Mouse (Mus musculus) heart, embryonic 15.5 days (tissue): ENCODE results near the gene Hes7. TPM values are rescaled to one million over a fixed set of nuclear protein-coding genes. Genes with fewer than 3 reads are reported as not detected.

Experiments
- ATAC-seq: fragments of 200-750 bp; cut with Nextera tagmentation; replicated peaks from 2 replicates; pipeline ENCODE4 v1.8.0; 2017; ENCODE audit warnings: low read depth, moderate TSS enrichment; ENCODE audit not compliant: insufficient number of reproducible peaks, insufficient read depth, low FRiP score
- H3K27ac ChIP-seq: fragments of 300-500 bp; sonication (generic); 2 replicates; pipeline ENCODE4 v1.5.1; 2015; ENCODE audit warnings: mild to moderate bottlenecking, inconsistent platforms
- H3K27me3 ChIP-seq: fragments of 300-500 bp; sonication (generic); 2 replicates; pipeline ENCODE4 v1.6.1; 2015; ENCODE audit warnings: inconsistent platforms
- H3K36me3 ChIP-seq: fragments of 300-500 bp; sonication (generic); 2 replicates; pipeline ENCODE4 v1.6.1; 2015; ENCODE audit warnings: mild to moderate bottlenecking, inconsistent platforms
- H3K4me1 ChIP-seq: fragments of 300-500 bp; sonication (generic); replicated peaks from 2 replicates; pipeline ENCODE4 v1.6.1; 2015; ENCODE audit warnings: inconsistent platforms
- H3K4me2 ChIP-seq: fragments of 300-500 bp; sonication (generic); 2 replicates; pipeline ENCODE4 v1.6.1; 2015; ENCODE audit warnings: inconsistent platforms, mild to moderate bottlenecking, moderate library complexity
- H3K4me3 ChIP-seq: fragments of 300-500 bp; sonication (generic); 2 replicates; pipeline ENCODE4 v1.5.1; 2015; ENCODE audit warnings: mild to moderate bottlenecking, inconsistent platforms
- H3K9ac ChIP-seq: fragments of 300-500 bp; sonication (generic); 2 replicates; pipeline ENCODE4 v1.6.1; 2015; ENCODE audit warnings: mild to moderate bottlenecking, inconsistent platforms
- H3K9me3 ChIP-seq: fragments of 300-500 bp; sonication (generic); replicated peaks from 2 replicates; pipeline ENCODE4 v1.6.1; 2016; ENCODE audit warnings: inconsistent platforms
- WGBS: fragments of 180-500 bp; shearing (Covaris S2); methylation state at CpG from one replicate; pipeline ENCODE4 v1.1.7; 2015; ENCODE audit warnings: mixed read lengths; 5-methylcytosine and 5-hydroxymethylcytosine counted together
- polyA plus RNA-seq: library from polyadenylated mRNA; unstranded; fragments of >200 nt; fragmentation: Nextera tagmentation; extraction: Ambion mirVana; gene quantifications from 2 replicates; pipeline ENCODE4 v1.2.1, GENCODE M21; 2015

Gene Hes7
- polyA plus RNA-seq, 1 experiment from 2014 or later: 0.57 TPM

- 3% methylated on average over 21 of the region's 21 CpGs for WGBS
- Histone ChIP-seq H3K4me1 (peaks cover 30% of the 10 kb centered on the region), H3K4me3 (peak overlapping the region; percentile 58), H3K27ac (peak overlapping the region; percentile 74), H3K36me3 (peaks cover 34% of the 10 kb centered on the region), H3K27me3 (no peaks in the 10 kb centered on the region), H3K9me3 (no peaks in the 10 kb centered on the region), H3K4me2 (peak overlapping the region; percentile 68), H3K9ac (peak overlapping the region; percentile 52)
- ATAC-seq: peak; percentile 16; the same call in 1 of the 2 replicates
Measured at GRCm38 (mm10) chr11:69111051-69111810, 9.0 kb upstream of the Hes7 start.

- 47% methylated on average over 4 of the region's 4 CpGs for WGBS
- Histone ChIP-seq H3K9me3 (no peaks in the 10 kb centered on the region), H3K27me3 (no peaks in the 10 kb centered on the region), H3K36me3 (peaks cover 28% of the 10 kb centered on the region), H3K27ac (peak overlapping the region; percentile 74), H3K4me1 (peaks cover 30% of the 10 kb centered on the region), H3K4me2 (peak overlapping the region; percentile 68; the same call in 1 of the 2 replicates), H3K9ac (no peak overlapping the region), H3K4me3 (peak overlapping the region; percentile 58; the same call in 1 of the 2 replicates)
- ATAC-seq: no peak
Measured at GRCm38 (mm10) chr11:69111865-69112264, 8.3 kb upstream of the Hes7 start.

- ATAC-seq: no peak
- H3K4me2 ChIP-seq: no peak overlapping the region
- no peaks in the 10 kb centered on the region for H3K9me3 ChIP-seq
- H3K4me1 ChIP-seq: peaks cover 39% of the 10 kb centered on the region
- peaks cover 6% of the 10 kb centered on the region for H3K36me3 ChIP-seq
- H3K4me3 ChIP-seq: no peak overlapping the region
- H3K27me3 ChIP-seq: no peaks in the 10 kb centered on the region
- no peak overlapping the region for H3K9ac ChIP-seq
- 59% methylated on average over 3 of the region's 3 CpGs for WGBS
- H3K27ac ChIP-seq: no peak overlapping the region
Measured at GRCm38 (mm10) chr11:69114018-69114417, 6.2 kb upstream of the Hes7 start.

- Histone ChIP-seq H3K9ac (no peak overlapping the region), H3K4me3 (no peak overlapping the region), H3K4me1 (peaks cover 39% of the 10 kb centered on the region), H3K9me3 (no peaks in the 10 kb centered on the region), H3K4me2 (no peak overlapping the region), H3K27me3 (no peaks in the 10 kb centered on the region), H3K27ac (no peak overlapping the region), H3K36me3 (peaks cover under 1% of the 10 kb centered on the region; the same call in 1 of the 2 replicates)
- WGBS: 86% methylated on average over 3 of the region's 3 CpGs
- no peak for ATAC-seq
Measured at GRCm38 (mm10) chr11:69114621-69115020, 5.6 kb upstream of the Hes7 start.

GRCm38 (mm10) chr11:69116843-69117242 is 3.4 kb upstream of the Hes7 start:
- no peak overlapping the region for H3K27ac ChIP-seq
- peaks cover 42% of the 10 kb centered on the region for H3K4me1 ChIP-seq
- H3K9me3 ChIP-seq: no peaks in the 10 kb centered on the region
- 55% methylated on average over 5 of the region's 5 CpGs for WGBS
- peak overlapping the region; percentile 87 for H3K4me2 ChIP-seq
- no peaks in the 10 kb centered on the region for H3K27me3 ChIP-seq
- no peaks in the 10 kb centered on the region for H3K36me3 ChIP-seq
- no peak for ATAC-seq
- no peak overlapping the region for H3K9ac ChIP-seq
- H3K4me3 ChIP-seq: peak overlapping the region; percentile 66

GRCm38 (mm10) chr11:69117737-69118695 is 2.2 kb upstream of the Hes7 start:
- H3K36me3 ChIP-seq: no peaks in the 10 kb centered on the region
- peak overlapping the region; percentile 91 for H3K27ac ChIP-seq
- no peaks in the 10 kb centered on the region for H3K9me3 ChIP-seq
- H3K4me3 ChIP-seq: peak overlapping the region; percentile 66
- peak overlapping the region; percentile 76 for H3K9ac ChIP-seq
- peaks cover 36% of the 10 kb centered on the region for H3K4me1 ChIP-seq
- peak overlapping the region; percentile 87 for H3K4me2 ChIP-seq
- WGBS: under 1% methylated on average over 45 of the region's 45 CpGs
- no peaks in the 10 kb centered on the region for H3K27me3 ChIP-seq
- ATAC-seq: no peak

GRCm38 (mm10) chr11:69118765-69119164 is 1.4 kb upstream of the Hes7 start:
- no peak overlapping the region for H3K9ac ChIP-seq
- no peak for ATAC-seq
- no peaks in the 10 kb centered on the region for H3K9me3 ChIP-seq
- H3K4me2 ChIP-seq: peak overlapping the region; percentile 87
- no peaks in the 10 kb centered on the region for H3K27me3 ChIP-seq
- peak overlapping the region; percentile 91 for H3K27ac ChIP-seq
- H3K36me3 ChIP-seq: no peaks in the 10 kb centered on the region
- H3K4me1 ChIP-seq: peaks cover 39% of the 10 kb centered on the region
- peak overlapping the region; percentile 66 for H3K4me3 ChIP-seq
- WGBS: under 1% methylated on average over 15 of the region's 15 CpGs

GRCm38 (mm10) chr11:69119446-69120155 is 603 bp upstream of the Hes7 start:
- 45% methylated on average over 14 of the region's 14 CpGs for WGBS
- Histone ChIP-seq H3K9me3 (no peaks in the 10 kb centered on the region), H3K9ac (no peak overlapping the region), H3K4me2 (peak overlapping the region; percentile 87), H3K27ac (no peak overlapping the region), H3K4me1 (peaks cover 39% of the 10 kb centered on the region), H3K36me3 (no peaks in the 10 kb centered on the region), H3K27me3 (no peaks in the 10 kb centered on the region), H3K4me3 (peak overlapping the region; percentile 66)
- no peak for ATAC-seq

GRCm38 (mm10) chr11:69121001-69121740 is 967 bp downstream of the Hes7 start:
- 2% methylated on average over 33 of the region's 33 CpGs for WGBS
- Histone ChIP-seq H3K4me3 (peak overlapping the region; percentile 65), H3K36me3 (no peaks in the 10 kb centered on the region), H3K27ac (peak overlapping the region; percentile 94), H3K4me2 (peak overlapping the region; percentile 87), H3K4me1 (peaks cover 46% of the 10 kb centered on the region), H3K9me3 (no peaks in the 10 kb centered on the region), H3K9ac (peak overlapping the region; percentile 67), H3K27me3 (no peaks in the 10 kb centered on the region)
- no peak for ATAC-seq

GRCm38 (mm10) chr11:69121741-69122335 is 1.6 kb downstream of the Hes7 start:
- H3K27ac ChIP-seq: peak overlapping the region; percentile 94
- ATAC-seq: no peak

More at GRCm38 (mm10) chr11:69121741-69122335, 1.6 kb downstream of the Hes7 start:
- H3K27me3 ChIP-seq: no peaks in the 10 kb centered on the region
- under 1% methylated on average over 32 of the region's 32 CpGs for WGBS
- H3K36me3 ChIP-seq: no peaks in the 10 kb centered on the region
- peaks cover 51% of the 10 kb centered on the region for H3K4me1 ChIP-seq
- H3K4me2 ChIP-seq: peak overlapping the region; percentile 87
- H3K4me3 ChIP-seq: peak overlapping the region; percentile 65
- H3K9ac ChIP-seq: peak overlapping the region; percentile 67
- H3K9me3 ChIP-seq: no peaks in the 10 kb centered on the region
